Mouse (Mus musculus): ENCODE results near the gene Trim2.
A peak's percentile ranks its signal among the peaks of the same experiment; 100 is the strongest.

Gene Trim2

GRCm38 (mm10) chr3:84306777-84307176 is at the start of gene Trim2:
TSS of gene Trim2 (minus strand) at chr3:84306877.
- no peak for DNase-seq (ENCODE audit: extremely low spot score, low read depth, low spot score)

DNA sequence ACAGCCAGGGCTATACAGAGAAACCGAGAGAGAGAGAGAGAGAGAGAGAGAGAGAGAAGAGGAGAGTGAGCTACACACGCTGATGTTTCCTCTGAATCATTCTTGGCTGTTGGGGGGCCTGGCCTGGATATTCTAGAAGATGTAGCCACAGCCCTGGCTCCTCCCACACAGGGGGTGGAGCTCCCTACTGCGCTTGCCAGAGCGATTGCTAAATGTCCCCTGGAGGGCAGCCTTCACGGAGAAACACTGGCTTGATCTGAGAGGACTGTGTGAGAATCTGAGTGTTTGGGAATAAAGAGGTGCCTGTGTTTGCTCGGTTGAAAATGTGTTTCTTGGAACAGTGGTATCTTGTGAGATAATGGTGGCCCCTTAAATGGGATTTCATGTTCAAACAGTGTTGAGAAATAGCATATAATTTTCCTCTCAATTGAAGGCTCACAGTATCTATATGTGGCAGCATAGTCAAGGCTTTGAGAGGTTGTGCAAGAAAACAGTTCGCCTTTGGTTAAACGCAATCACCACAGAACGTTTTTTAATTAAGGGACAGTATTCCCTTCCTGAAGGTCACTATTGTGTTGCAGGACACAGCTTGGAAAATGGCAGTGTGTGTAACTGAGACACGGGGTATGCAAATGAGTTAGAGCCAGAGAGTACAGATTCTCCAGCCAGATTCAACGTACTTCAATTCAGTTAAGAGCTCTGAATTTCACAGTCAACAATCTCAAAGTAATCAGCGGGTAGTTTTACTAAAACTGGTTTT is 49.4 kb upstream of the Trim2 start:
- no peak for DNase-seq (ENCODE audit: extremely low spot score, low read depth, low spot score)

DNA sequence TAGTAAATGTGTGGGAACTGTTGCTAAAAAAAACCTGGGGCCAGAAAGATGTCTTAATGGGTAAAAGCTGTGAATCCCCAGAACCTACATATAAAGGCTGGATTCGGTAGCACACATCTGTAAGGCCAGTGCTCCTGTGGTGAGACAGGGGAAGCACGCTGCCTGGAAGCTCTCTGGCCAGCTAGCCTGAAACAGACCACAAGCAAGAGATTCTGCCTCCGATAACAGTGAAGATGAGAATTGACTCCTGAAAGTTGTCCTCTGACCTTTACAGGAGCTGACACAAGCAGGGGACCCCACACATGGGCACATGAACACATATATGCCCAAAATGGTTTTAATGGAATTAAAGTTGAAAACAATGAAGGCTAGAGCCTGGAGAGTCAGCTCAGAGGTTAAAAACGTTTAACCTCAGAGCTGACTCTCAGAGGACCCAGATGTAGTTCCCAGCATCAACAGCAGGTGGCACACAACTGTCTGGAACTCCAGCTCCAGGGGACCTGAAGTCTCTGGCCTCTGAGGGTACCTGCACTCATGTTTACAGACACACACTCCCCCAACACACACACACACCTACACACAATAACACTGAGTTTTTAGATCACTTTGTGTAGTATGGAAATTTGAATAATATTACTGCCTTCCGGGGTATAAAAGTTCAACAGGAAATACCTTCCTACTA is 45.8 kb upstream of the Trim2 start:
- peak; percentile 62 for DNase-seq (ENCODE audit: extremely low spot score, low read depth, low spot score)

DNA sequence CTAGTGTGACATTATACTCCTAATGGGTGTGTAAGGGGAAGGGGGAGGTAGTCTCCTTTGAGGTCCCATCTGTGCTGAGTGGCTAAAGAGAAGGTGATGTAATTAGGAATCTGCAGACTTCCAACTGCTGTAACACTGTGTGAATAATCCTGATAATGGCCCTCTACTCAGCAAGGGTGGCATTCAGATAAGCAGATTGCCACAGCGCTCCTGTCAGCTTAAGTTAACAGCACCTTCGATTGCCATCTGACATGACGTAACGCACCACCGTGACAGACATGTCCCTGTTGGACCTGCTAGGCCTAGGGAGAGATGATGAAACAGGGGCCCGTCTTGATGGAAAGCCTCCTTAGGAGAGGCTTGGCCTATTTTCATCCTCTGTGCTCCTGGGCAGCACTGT is 43.6 kb upstream of the Trim2 start:
- no peak for DNase-seq (ENCODE audit: extremely low spot score, low read depth, low spot score)

DNA sequence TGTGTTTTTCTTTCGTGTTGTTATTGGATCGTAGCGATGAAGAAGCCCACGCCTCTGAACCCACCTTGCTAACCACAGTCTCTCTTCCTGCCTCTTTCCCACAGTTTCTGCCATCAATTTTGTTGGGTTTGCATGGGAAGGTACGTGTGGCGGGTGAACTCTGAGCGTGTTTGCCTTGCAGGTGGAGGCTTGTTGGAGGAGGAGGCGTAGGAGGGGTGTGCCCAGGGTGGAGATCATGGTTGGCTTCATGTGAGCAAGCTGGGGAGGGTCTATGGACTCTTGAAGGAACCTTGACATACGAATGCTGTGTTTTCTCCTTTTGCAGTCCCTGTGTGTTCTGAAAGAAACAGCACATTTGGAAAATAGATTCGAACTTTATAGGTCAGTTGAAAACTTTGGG is 43.1 kb upstream of the Trim2 start:
- no peak for DNase-seq (ENCODE audit: extremely low spot score, low read depth, low spot score)

DNA sequence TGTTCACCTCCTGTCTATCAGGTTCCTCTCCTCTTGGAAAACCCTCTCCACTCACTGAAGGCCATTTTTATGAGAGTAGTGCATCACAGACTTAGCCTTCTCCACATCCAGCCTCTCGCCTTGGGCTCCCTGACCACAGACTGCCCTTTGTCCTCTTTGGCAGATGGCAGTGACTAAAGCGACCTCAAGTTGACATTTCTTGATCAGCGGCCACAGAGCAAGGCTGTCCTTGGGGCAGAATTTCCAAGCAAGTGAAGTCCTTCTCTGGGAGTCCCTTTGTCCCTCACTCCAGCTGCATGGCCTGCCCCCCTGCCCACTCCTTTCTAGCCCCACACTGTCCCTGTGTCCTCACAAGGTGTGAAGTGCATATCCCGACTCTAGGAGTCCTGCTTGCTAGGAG is 40.7 kb upstream of the Trim2 start:
- no peak for DNase-seq (ENCODE audit: extremely low spot score, low read depth, low spot score)

DNA sequence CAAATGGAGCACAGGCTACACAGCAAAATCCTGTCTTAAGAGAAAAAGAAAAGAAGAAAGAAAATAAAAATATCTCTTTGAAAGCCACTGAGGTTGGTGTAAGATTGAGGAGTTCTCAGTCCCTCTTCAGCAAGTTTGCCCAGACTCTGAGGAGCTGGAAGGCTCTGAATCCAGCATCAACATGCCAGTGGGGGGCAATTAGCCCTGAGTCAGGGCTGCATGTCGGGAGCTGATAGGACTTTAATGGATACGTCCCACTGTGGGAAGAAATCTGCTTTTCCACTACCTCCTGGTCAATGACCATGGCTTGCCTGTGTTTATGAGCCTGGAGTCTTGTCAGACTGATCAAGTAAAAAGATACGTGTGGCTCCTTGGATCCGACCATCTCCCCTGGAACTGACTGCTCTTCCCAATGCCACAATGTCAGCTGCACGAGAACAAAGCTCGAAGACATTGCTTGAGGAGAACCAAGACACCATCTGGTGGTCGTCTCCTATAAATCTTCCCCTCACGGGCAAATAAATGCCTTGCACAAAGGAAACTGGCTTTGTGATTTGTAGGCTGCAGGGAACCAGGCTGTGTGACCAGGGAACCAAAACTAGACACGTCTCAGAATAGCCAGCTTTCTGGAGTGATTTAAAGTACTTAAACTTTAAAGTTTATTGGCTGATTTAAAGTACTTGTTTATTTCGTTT is 39.9 kb upstream of the Trim2 start:
- no peak for DNase-seq (ENCODE audit: extremely low spot score, low read depth, low spot score)

- no peak for DNase-seq (ENCODE audit: extremely low spot score, low read depth, low spot score)
Observed at GRCm38 (mm10) chr3:84345646-84345980, 38.9 kb upstream of the Trim2 start.

DNA sequence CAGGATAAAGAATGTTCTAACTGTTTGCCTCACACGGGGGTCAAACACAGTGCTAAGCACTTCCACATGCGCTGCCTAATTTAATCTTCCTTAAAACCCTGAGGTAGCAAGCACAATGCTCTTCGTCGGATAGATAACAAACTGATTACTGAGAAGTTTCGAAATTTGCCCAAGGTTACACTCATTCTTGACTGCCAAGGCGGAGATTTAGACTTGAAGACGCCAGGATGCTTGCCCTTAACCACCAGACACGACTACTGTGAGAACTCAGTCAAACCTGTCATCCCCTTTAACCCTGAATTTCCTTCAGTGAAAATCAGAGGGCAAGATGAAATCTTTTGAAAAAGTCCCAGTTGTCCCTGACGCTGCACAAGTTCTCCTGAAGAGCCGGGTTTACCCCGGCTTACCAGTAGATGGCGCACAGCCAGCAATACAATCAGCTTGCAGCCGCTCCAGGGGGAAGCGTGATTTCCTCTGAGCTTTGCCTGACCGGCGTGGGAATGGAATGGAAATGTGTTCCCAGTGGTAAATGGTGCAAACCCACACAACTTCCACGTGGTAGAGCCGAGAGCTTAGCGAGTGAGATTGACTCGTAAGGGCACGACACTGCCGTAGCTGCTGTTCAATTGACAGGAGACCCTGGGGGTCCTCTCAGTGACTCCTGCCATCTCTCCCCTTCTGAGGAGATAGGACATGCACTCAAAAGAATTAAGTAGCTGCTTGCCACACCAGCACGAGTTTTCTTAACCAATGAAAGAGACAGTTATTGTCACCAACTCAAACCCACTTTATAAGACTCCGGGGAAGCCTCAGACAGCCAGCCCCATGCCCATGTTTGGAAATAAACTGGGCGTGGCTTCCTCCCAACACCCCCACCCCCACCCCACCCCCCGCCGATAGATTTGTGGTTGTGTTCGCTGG is 38.3 kb upstream of the Trim2 start:
- peak; percentile 73 for DNase-seq (ENCODE audit: extremely low spot score, low read depth, low spot score)

DNA sequence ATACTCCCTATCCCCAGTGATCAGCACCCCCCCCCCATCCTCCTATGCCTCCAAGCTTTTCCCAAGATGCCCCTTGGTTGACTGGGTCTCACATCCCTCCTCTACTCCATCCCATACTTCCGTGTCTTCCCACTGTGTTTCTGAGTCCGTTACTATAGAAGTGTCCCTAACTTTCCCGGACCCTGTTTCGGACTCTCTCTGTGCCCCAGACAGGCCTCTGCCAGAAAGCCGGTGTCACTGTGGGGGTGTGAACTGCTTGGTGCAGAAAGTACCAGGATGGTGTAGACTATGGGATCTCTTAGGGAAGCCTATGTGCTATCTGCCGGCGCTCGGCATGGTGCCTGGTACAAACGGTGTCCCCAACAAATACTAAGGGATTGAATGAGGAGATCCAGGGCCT is 36.4 kb upstream of the Trim2 start:
- DNase-seq (ENCODE audit: extremely low spot score, low read depth, low spot score): no peak

GRCm38 (mm10) chr3:84341811-84342210 is 35.1 kb upstream of the Trim2 start:
- DNase-seq (ENCODE audit: extremely low spot score, low read depth, low spot score): no peak

DNA sequence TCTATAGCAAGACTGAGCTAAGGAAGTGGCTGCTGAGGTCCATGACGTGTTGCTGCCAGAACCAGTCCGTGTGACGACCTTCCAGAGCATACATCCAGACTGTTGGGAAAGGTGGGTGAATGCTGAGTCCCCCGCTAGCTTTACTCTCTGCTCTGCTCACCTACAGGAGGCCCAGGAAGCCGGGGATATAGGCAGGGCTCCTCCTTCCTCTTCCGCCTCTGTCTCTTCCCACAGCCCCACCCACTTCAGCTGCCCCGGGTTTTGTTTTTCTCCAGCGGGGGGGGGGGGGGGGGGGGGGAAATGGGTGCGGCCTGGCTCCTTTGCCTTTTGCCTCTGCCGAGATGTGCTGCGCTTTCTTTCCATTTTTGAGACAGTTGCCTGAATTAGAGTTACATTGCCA is 30.9 kb upstream of the Trim2 start:
- no peak for DNase-seq (ENCODE audit: extremely low spot score, low read depth, low spot score)

GRCm38 (mm10) chr3:84336342-84336741 is 29.7 kb upstream of the Trim2 start:
- no peak for DNase-seq (ENCODE audit: extremely low spot score, low read depth, low spot score)

DNA sequence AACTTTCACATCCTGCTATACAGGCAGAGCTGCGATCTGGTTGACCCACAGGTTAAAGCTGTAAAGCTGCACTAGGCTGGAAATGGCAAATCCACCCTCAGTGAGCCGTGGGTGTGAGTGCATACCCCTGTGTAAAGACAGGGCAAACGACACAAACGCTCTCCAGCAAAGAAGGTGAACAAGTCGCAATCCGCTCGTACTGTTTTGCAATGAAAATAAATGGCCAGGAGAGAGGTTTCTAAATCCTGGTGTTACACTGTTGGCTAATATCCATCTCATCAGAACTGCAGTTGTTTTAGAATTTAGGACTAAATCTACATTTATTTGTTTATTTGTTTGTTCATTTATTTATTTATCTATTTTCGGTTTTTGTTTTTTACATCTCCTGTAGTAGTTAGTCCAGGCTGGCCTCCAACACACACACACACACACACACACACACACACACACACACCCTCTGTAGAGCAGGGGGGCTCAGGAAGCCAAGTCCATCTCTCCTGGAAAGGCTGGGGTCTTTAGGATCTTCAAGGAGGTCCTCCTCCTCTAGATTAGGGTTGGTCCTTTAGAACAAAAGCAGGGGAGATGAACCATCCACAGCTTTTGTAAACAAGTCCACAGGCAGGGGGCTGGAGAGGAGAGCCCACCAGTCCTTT is 28.9 kb upstream of the Trim2 start:
- DNase-seq (ENCODE audit: extremely low spot score, low read depth, low spot score): no peak

DNA sequence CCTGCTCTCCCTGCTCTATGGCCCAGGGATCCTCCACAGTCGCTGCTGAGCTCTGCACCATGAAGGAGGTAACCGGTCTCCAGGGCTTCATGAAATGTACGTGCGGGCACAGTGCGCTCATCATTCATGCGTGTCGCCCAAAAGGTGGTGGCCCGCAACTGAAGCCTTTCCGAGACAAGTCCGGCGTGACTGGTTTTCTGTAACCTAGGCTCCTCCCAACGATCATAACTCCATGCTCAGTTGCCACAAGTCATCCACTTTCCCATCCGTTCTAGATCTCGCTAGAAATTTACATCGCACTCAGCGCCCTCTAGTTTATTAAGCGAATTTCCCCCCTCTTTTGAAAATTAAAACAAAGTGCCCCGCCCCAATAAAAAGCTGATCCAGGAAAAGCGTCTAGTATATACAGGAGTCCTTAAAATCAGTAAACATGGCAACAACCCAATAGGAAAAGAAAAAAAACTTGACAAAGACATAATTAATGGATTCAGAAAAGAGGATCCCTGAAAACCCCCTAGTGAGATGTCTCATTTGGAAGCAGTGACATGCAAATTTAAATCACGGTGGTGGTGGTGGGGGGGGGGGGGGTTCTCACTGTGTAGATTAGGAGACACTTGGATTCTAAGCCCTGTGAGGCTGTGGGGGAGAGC is 28.2 kb upstream of the Trim2 start:
- no peak for DNase-seq (ENCODE audit: extremely low spot score, low read depth, low spot score)

- DNase-seq (ENCODE audit: extremely low spot score, low read depth, low spot score): no peak
Observed at GRCm38 (mm10) chr3:84333400-84334349, 27.0 kb upstream of the Trim2 start.

GRCm38 (mm10) chr3:84330210-84330609 is 23.5 kb upstream of the Trim2 start:
- no peak for DNase-seq (ENCODE audit: extremely low spot score, low read depth, low spot score)

- no peak for DNase-seq (ENCODE audit: extremely low spot score, low read depth, low spot score)
Observed at GRCm38 (mm10) chr3:84324967-84325441, 18.3 kb upstream of the Trim2 start.

DNA sequence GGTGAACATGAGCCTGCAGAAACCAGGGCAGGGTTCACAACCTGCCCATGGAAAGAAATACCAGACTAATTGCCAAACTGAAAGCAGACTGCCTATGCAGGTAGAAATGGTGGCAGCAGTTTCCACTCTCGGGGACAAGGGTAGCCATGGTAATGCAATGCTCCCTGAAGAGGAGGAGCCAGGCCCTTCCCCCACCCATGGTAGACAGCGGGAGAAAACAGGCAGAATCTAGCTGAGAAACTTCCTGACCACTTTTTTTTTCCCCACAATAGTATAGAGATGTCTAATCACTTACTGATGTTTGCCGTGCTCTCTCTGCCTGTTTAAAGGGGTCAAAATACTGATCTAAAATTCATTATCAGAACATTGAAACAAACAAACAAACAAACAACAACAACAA is 17.8 kb upstream of the Trim2 start:
- DNase-seq (ENCODE audit: extremely low spot score, low read depth, low spot score): no peak
